ENCODE assay signal across 7 mouse cellular contexts in genomic region chr9:56324576-56325355, GRCm38 (mm10).
A peak's percentile ranks its signal among the peaks of the same experiment; 100 is the strongest.
DNase-seq lines count a peak whose midpoint lies in the region; ATAC-seq and TF ChIP-seq lines count a peak whose summit lies in the region.

No protein-coding gene starts in this region.

- TF ChIP-seq RAD21 in CH12.LX (IDR thresholded peaks at IDR 0.05; ENCODE audit: low read depth, low read length): no peak

- H3K9me3 ChIP-seq in CH12.LX (replicated peaks; ENCODE audit: low read length): no peaks in the 10 kb centered on the region
- H3K9me3 ChIP-seq in heart, embryonic 11.5 days (replicated peaks; ENCODE audit: control insufficient read depth, low read length): no peaks in the 10 kb centered on the region

- no peaks in the 10 kb centered on the region for H3K27me3 ChIP-seq in CH12.LX (replicated peaks)
- H3K27me3 ChIP-seq in heart, embryonic 11.5 days (ENCODE audit: control insufficient read depth, insufficient read depth, low read length): no peaks in the 10 kb centered on the region

- ATAC-seq in heart, embryonic 11.5 days (replicated peaks; ENCODE audit: insufficient number of reproducible peaks, low FRiP score, low TSS enrichment): no peak
- no peak for ATAC-seq in cerebellum, adult (ENCODE audit: insufficient number of reproducible peaks, low FRiP score, low TSS enrichment)
- ATAC-seq in megakaryocyte-erythroid progenitor cell, adult 5-6 weeks (replicated peaks; ENCODE audit: low FRiP score, low TSS enrichment, poor library complexity, severe bottlenecking): no peak

- no peak for TF ChIP-seq EP300 in CH12.LX (IDR thresholded peaks at IDR 0.05; ENCODE audit: low read length)

- H3K4me1 ChIP-seq in CH12.LX (ENCODE audit: control insufficient read depth in 1 of 2, insufficient read depth in 2 of 2): peaks cover 3 to 42% of the 10 kb centered on the region in 2 experiments
- 0 out of 2 replicates have a peak, but pooled peaks cover 5% of the 10 kb centered on the region for H3K4me1 ChIP-seq in heart, embryonic 11.5 days (ENCODE audit: control insufficient read depth, insufficient read depth, low read length)

- peaks cover 0 to 2% of the 10 kb centered on the region in 2 experiments for H3K36me3 ChIP-seq in CH12.LX (replicated peaks in 1 of 2; ENCODE audit: control insufficient read depth in 1 of 2, insufficient read depth in 1 of 2, low read length in 1 of 2)
- H3K36me3 ChIP-seq in heart, embryonic 11.5 days (ENCODE audit: control insufficient read depth, insufficient read depth, low read length): no peaks in the 10 kb centered on the region

- H3K9ac ChIP-seq in CH12.LX (ENCODE audit: insufficient read depth, low read depth): no peak overlapping the region
- no peak overlapping the region for H3K9ac ChIP-seq in heart, embryonic 11.5 days (ENCODE audit: low read depth, low read length)

- H3K4me3 ChIP-seq in CH12.LX (replicated peaks in 1 of 3; ENCODE audit: low read depth in 2 of 3, low read length in 2 of 3, poor library complexity in 1 of 3): no peak overlapping the region
- H3K4me3 ChIP-seq in heart, embryonic 11.5 days (ENCODE audit: low read depth, low read length): no peak overlapping the region

- dilution Hi-C loops in CH12.LX (cut with MboI; ENCODE audit: extremely low pct_ligation_motif_present, extremely low pct_unique_long_range_greater_than_20kb, low sequenced_read_pairs): no loop called here

- no peak overlapping the region for H3K27ac ChIP-seq in CH12.LX (ENCODE audit: insufficient read depth, low read depth)
- H3K27ac ChIP-seq in heart, embryonic 11.5 days (ENCODE audit: low read depth, low read length): no peak overlapping the region

- TF ChIP-seq CTCF in CH12.LX (conservative IDR thresholded peaks at IDR 0.05 in 1 of 2, IDR thresholded peaks at IDR 0.05 in 1 of 2; ENCODE audit: low read depth in 2 of 2, low read length in 2 of 2): no peak

- DNase-seq in CH12.LX (ENCODE audit: extremely low read depth): peak; percentile 14
- DNase-seq in R1 (ENCODE audit: low read depth, low spot score): peak; percentile 7
- peak; percentile 14 to 22 for DNase-seq in kidney, postnatal 36 days
- no peak for DNase-seq in cerebellum, postnatal 14 days

- H3K4me2 ChIP-seq in CH12.LX (ENCODE audit: insufficient read depth, low read depth, poor library complexity, severe bottlenecking): no peak overlapping the region; the same call in 1 of the 2 replicates
- H3K4me2 ChIP-seq in heart, embryonic 11.5 days: peak overlapping the region; percentile 29

- WGBS in heart, embryonic 11.5 days (ENCODE audit: insufficient replicate concordance): 50% methylated on average over 16 of the region's 16 CpGs

- in situ Hi-C loops in CH12.LX (cut with MboI; ENCODE audit: low pct_ligation_motif_present, low pct_unique_long_range_greater_than_20kb, low sequenced_read_pairs): no loop called here

- no peak for TF ChIP-seq POLR2A in CH12.LX (IDR thresholded peaks at IDR 0.05; ENCODE audit: low read depth, low read length)

- no peaks in the 10 kb centered on the region for H3K79me2 ChIP-seq in CH12.LX (replicated peaks; ENCODE audit: control insufficient read depth, extremely low read depth, insufficient read depth, poor library complexity, severe bottlenecking)

TF ChIP-seq in CH12.LX, 34 proteins besides CTCF, POLR2A, EP300 and RAD21:
- TF ChIP-seq TBP (conservative IDR thresholded peaks at IDR 0.05; ENCODE audit: low read depth, low read length) (no peak), MEF2A (IDR thresholded peaks at IDR 0.05; ENCODE audit: borderline replicate concordance, low read depth, low read length) (no peak), RCOR1 (conservative IDR thresholded peaks at IDR 0.05; ENCODE audit: low read depth, low read length) (no peak), JUND (conservative IDR thresholded peaks at IDR 0.05; ENCODE audit: low read depth, low read length) (no peak), ZKSCAN1 (IDR thresholded peaks at IDR 0.05; ENCODE audit: borderline replicate concordance, low read depth, low read length) (no peak), BHLHE40 (IDR thresholded peaks at IDR 0.05; ENCODE audit: low read depth, low read length) (no peak), UBTF (IDR thresholded peaks at IDR 0.05; ENCODE audit: low read depth, low read length) (no peak), MYC (IDR thresholded peaks at IDR 0.05; ENCODE audit: low read depth, low read length) (no peak), ZC3H11A (IDR thresholded peaks at IDR 0.05; ENCODE audit: low read depth, low read length) (no peak), TCF12 (IDR thresholded peaks at IDR 0.05; ENCODE audit: low read depth, low read length) (no peak), ELF1 (IDR thresholded peaks at IDR 0.05; ENCODE audit: low read depth, low read length) (no peak), USF1 (IDR thresholded peaks at IDR 0.05; ENCODE audit: low read depth, low read length) (no peak)

Comparison
In these comparisons a context has a peak if more than half of its experiments do, and no peak if none do; other contexts are left out.
1. DNase-seq: peak in CH12.LX (single experiment), R1 (single experiment) and kidney, postnatal 36 days (2 of 2); none in cerebellum, postnatal 14 days (0 of 2).